Mouse (Mus musculus): ENCODE data around the gene Galm.
"Not testable (repeated sequence)": the region's sequence is repeated elsewhere in the genome, so short reads cannot be mapped to it uniquely, and the experiment has no call there.

Gene Galm

DNA sequence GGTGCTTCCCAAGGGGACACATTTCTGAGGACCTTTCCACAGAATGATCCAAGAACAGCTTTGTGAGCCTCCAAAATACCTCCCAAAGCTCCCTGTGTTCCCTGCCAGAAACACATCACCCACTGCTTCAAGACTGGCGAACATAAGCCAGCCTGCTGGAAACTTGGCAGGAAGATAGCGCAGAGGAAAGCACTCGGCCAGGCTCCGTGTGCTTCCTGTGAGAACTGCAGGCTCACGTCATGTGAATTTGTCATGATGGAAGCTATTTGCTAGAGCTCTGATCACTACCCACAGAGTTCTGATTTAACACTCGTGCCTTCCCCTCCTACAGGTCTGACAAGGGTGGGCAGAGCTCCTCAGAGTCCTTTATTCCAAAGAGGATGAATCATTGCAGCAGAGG, 38.5 kb downstream of the Galm start:
- no peak for DNase-seq (ENCODE audit: low spot score)

DNA sequence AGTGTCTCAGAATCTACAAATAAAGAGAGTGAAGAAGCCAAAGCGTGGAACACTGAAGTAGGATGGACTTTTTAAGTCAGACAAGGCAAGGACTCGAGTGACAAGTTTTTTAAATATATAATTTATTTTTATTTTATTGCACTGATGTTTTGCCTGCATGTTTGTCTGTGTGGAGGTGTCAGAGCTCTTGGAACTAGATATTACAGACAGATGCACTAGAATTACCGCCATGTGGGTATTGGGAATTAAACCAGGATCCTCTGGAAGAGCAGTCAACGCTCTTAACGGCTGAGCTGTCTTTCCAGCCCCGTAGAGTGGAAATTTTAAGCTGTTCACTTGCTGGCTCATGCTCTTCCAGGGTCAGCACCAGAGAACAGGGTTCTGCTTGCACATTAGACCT, 39.1 kb downstream of the Galm start:
- no peak for DNase-seq (ENCODE audit: low spot score)

GRCm38 (mm10) chr17:80167436-80167835, 40.2 kb downstream of the Galm start:
- DNase-seq (ENCODE audit: low spot score), result no peak

DNA sequence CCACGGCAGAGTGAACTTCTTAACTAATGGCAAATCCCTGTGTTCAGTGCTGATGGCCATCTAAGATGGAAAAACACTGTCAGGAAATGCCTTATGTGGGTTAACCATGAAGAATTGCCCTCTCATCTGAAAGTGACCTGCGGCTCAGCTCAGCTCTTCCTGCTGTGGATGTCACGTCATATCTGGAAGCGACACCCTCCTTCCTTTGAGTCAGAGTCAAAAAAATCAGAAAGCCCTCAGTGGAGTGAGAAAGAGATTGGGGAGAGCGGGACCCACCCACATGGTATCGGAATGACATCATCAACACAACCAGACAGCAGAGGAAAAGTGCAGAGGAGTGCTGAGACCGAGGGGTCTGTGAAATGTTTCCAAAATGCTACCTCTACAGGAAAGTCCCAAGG, 40.6 kb downstream of the Galm start:
- DNase-seq (ENCODE audit: low spot score), result no peak

DNA sequence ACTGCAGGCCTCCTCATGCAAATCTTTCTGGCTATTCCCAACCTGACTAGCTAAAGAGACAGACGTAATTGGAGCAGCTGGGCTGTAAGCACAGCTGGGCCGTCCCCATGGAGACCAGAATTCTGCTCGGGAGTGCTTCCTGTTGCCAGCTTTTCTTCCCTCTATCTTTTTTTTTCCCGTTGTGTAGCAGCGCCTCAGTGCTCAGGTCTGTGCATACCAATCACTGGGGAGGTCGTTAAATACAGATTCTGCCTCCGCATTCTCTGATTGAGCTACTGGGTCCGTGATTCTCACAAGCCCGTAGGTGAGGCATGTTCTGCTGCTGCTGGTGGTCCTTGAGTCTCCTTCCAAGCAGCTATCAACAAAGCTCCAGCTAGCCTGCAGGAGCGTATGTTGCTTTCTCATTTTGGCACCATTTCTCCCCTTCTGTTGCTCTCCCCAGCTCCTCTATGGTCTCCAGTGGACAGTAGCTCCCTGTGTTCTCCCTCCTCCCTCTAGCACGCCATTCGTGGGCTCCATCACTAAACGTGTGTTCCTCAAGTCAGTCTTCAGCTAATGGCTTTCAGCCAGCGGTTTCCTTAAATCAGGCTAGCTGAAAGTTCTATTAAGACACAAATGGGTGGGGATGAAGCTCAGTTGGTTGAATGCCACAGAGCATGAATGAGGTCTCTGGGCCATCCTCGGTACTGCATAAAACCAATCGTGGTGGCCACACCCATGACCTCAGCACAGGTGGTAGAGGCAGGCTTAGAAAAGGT, 41.3 kb downstream of the Galm start:
- no peak for DNase-seq (ENCODE audit: low spot score)

- DNase-seq (ENCODE audit: low spot score), result peak; percentile 48
These were observed 42.5 kb downstream of the Galm start for GRCm38 (mm10) chr17:80169792-80170191.

DNA sequence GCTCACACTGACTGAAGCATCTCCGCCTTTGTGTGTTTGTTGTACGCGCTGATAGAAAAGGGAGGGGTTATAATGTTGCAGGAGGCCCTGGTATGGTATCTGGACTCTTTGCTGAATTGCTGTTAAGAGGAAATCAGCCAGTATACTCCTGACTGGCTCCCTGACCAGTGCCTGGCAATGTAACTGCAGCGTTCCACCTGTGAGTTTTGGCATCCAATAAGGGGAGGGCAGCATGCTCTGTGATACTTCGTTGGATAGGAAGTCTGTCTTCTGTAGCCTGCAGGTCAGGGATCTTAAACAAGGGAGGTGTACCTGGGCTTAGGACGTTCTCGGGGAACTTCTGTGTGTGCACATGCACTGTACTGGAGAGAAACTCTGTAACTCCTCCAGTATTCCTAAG, 43.7 kb downstream of the Galm start:
- no peak for DNase-seq (ENCODE audit: low spot score)

GRCm38 (mm10) chr17:80171948-80172347, 44.7 kb downstream of the Galm start:
- no peak for DNase-seq (ENCODE audit: low spot score)

DNA sequence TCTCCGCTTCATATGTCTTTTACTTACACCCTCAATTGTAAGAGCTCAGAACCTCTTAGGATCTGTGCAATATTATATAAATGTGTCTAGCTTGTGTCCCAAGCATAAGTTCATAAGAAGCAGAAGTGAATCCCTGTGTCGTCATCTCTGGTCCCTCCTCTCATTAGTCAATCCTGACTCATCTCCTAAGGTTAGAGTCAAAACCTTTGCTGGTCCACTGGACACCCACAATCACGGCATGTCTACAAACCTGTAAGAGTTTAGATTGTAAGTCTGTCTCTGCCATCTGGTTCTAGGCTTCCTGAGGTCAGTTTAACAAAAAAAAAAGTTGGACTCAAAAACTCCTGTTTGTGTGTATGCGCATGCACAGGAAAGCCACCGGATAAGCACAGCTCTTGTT, 45.5 kb downstream of the Galm start:
- no peak for DNase-seq (ENCODE audit: low spot score)

- no peak for DNase-seq (ENCODE audit: low spot score)
These were observed 46.4 kb downstream of the Galm start for GRCm38 (mm10) chr17:80173708-80174107.

DNA sequence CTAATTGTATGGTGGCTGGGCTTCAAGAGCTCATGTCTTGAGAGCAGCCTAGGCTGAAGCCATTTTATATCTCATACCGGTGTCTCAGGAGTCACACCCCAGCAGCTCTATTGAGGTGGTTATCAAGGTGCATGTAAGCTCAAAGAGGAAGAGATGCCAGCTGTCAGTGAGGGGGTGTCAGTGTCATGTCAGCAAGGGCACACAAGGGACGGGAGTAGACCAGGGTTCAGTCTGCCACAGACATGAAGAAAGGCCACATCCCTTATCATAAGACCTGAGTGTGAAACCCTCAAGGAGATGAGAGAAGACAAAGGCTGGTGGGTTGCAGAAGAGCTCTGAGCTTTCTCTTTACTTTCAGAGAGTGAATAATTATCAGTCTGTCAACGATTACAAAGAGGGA, 46.9 kb downstream of the Galm start:
- DNase-seq (ENCODE audit: low spot score), result peak; percentile 56

DNA sequence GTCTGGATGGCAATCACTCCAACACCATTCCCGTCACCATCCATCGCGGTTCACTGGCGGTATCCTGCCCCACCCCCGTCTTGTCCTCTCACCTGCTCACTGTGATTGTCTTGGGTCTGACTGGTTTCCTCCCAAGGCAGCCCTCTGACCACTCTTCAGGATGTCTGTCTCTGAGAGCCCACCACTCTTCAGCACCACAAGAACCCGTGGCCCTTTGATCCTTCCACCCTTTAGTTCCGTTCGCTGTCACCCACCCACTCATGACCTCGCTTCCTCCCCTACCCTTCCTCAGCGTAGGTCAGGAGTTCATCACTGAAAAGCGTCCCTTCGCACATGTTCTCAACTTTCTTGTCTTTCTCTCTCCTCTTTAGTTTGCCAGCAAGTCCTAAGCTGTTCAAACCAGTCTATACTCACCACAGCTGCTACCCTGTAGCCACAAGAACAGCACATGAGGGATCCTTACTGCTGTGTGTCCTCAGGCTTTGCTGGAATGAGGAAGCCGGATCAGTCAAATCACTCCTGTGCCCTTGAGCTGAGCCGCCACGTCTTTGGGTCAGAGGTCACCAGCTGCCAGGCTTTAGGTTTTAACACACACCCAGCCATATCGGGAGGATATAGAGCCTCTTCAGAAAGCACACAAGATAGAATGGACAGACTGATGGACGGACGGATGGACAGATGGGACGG, 47.6 kb downstream of the Galm start:
- DNase-seq (ENCODE audit: low spot score), result peak; percentile 43

- DNase-seq (ENCODE audit: low spot score), result peak; percentile 27
These were observed 48.1 kb downstream of the Galm start for GRCm38 (mm10) chr17:80175386-80175739.

- no peak for DNase-seq (ENCODE audit: low spot score)
These were observed 48.7 kb downstream of the Galm start for GRCm38 (mm10) chr17:80175966-80176365.

DNA sequence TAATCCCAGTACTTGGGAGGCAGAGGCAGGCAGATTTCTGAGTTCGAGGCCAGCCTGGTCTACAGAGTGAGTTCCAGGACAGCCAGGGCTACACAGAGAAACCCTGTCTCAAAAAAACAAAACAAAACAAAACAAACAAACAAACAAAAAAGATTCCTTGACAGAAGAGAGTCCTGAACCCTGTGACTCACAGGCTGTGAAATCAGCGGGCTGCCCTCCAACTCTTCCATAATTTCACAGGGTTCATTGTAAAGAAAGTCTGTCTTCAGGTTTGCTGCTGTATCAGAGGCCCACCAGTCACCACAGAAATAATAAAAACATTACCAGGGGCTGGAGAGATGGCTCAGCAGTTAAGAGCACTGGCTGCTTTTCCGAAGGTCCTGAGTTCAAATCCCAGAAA, 51.6 kb downstream of the Galm start:
- not testable (repeated sequence) for DNase-seq (ENCODE audit: low spot score)

- DNase-seq (ENCODE audit: low spot score), result peak; percentile 75
These were observed 52.7 kb downstream of the Galm start for GRCm38 (mm10) chr17:80179959-80180358.

DNA sequence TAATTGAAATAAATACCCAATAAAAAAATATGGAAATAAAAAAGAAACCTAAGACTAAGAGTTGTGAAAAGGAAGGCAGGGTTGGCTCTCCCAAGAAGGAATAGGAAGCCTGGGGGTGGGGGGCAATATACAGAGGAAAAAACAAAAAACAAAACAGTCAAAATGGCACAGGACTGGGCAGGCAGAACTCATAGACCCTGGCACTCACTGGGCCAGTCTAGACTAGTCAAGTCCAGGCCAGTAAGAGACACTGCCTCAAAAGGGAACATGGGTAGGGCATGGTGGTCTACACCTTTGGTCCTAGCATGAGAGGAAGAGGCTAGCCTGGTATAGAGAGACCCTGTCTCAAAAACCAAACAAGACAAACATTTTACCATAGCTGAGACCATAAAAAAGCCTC, 53.2 kb downstream of the Galm start:
- DNase-seq (ENCODE audit: low spot score), result no peak

DNA sequence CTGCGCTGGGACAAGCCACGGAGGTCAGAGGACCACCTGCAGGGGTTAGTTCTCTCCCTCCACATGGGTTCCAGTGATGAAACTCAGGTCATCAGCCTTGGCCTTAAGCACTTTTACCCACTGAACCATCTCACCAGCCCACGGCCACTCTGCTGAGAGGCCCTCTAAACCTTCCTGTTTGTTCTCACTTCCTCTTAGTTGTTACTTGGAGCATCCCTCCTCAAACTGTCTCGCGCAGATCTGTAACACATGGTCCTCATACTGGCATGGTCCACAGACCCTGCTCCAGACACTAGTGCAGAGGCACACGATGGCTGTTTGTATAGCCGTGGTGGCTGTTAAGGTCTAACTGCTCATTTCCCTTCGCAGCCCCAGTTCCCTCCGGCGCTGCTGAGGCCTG, 56.3 kb downstream of the Galm start:
- no peak for DNase-seq (ENCODE audit: low spot score)

- DNase-seq (ENCODE audit: low spot score), result no peak
These were observed 65.8 kb downstream of the Galm start for GRCm38 (mm10) chr17:80193075-80193474.

GRCm38 (mm10) chr17:80199160-80199778, 72.0 kb downstream of the Galm start:
- DNase-seq (ENCODE audit: low spot score), result no peak

- no peak for DNase-seq (ENCODE audit: low spot score)
These were observed 78.4 kb downstream of the Galm start for GRCm38 (mm10) chr17:80205657-80206056.

GRCm38 (mm10) chr17:80206301-80206670, 79.0 kb downstream of the Galm start:
- DNase-seq (ENCODE audit: low spot score), result no peak
